In the genomic region with DNA sequence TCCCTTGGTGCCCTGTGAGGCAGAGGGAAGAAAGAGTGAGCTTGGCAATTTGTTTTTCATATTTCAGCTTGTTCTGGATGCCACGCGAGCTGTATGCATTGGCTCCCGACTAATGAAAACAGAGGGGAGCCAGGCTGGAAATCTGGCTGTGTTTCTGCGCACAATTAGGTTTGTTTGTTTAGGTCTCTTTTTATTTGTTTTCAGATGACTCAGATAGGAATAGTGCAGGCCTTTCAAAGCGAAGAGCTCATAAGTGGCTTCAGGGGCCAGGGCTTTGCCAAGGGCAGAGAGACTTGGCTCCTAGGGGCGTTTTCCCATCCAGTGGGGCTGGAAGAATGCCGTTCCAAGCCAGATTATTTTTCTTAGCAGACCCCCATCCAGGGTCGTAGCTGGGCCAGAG, we compare ENCODE assay signal across 18 mouse cellular contexts.
A peak's percentile ranks its signal among the peaks of the same experiment; 100 is the strongest.
DNase-seq lines count a peak whose midpoint lies in the region; ATAC-seq and TF ChIP-seq lines count a peak whose summit lies in the region.
"Had no signal": no experiment of that assay in that cellular context is flagged by ENCODE, and none has a peak within 500 bp of the region (broad histone marks: within the 10 kb centered on the region; RNA-seq: fewer than 3 reads in every experiment).

No protein-coding gene starts in this region.

- H3K4me1 ChIP-seq in forebrain, embryonic 14.5 days (ENCODE audit: control insufficient read depth, insufficient read depth, low read length), result 0 out of 2 replicates have a peak, but pooled peaks cover 5% of the 10 kb centered on the region
- no peaks in the 10 kb centered on the region for H3K4me1 ChIP-seq in forebrain, embryonic 15.5 days
- no peaks in the 10 kb centered on the region for H3K4me1 ChIP-seq in liver, adult 2 months (ENCODE audit: control insufficient read depth, insufficient read depth, low read length)
- H3K4me1 ChIP-seq in liver, embryonic 11.5 days (replicated peaks; ENCODE audit: control insufficient read depth, insufficient read depth, low read length), result no peaks in the 10 kb centered on the region
- peaks cover 3% of the 10 kb centered on the region; the same call in 1 of the 2 replicates for H3K4me1 ChIP-seq in lung, embryonic 14.5 days (ENCODE audit: insufficient read depth)
- no peaks in the 10 kb centered on the region for H3K4me1 ChIP-seq in stomach, postnatal 0 days (replicated peaks; ENCODE audit: control insufficient read depth, insufficient read depth)
- H3K4me1 ChIP-seq in midbrain, embryonic 16.5 days (ENCODE audit: control insufficient read depth, insufficient read depth, low read length), result no peaks in the 10 kb centered on the region
- H3K4me1 ChIP-seq: midbrain, embryonic 15.5 days; neural tube, embryonic 12.5 days had no signal

- H3K27ac ChIP-seq in forebrain, embryonic 14.5 days (ENCODE audit: low read depth, low read length), result no peak overlapping the region
- H3K27ac ChIP-seq in forebrain, embryonic 15.5 days (replicated peaks), result no peak overlapping the region
- H3K27ac ChIP-seq in liver, adult 2 months (replicated peaks; ENCODE audit: insufficient read depth, low read depth, low read length), result no peak overlapping the region
- no peak overlapping the region for H3K27ac ChIP-seq in liver, embryonic 11.5 days (ENCODE audit: low read depth, low read length)
- H3K27ac ChIP-seq in lung, embryonic 14.5 days (ENCODE audit: low read depth), result no peak overlapping the region
- peak overlapping the region; percentile 35; the same call in 1 of the 2 replicates for H3K27ac ChIP-seq in stomach, postnatal 0 days (replicated peaks)
- no peak overlapping the region for H3K27ac ChIP-seq in midbrain, embryonic 16.5 days (ENCODE audit: low read length)
- H3K27ac ChIP-seq: limb, embryonic 12.5 days; midbrain, embryonic 15.5 days; neural tube, embryonic 12.5 days; stomach, embryonic 15.5 days had no signal

- no peak for TF ChIP-seq CTCF in liver, adult 2 months (IDR thresholded peaks at IDR 0.05; ENCODE audit: low read depth, low read length)
- no peak for TF ChIP-seq CTCF in lung, embryonic 14.5 days (IDR thresholded peaks at IDR 0.05; ENCODE audit: low read depth)
- no peak for TF ChIP-seq CTCF in stomach, postnatal 0 days (IDR thresholded peaks at IDR 0.05; ENCODE audit: low read depth)

- peak; percentile 45 for DNase-seq in forebrain, embryonic 14.5 days (ENCODE audit: low spot score)
- peak; percentile 5 for DNase-seq in liver, adult 2 months (ENCODE audit: extremely low read depth, low read depth, low spot score)
- DNase-seq in liver, embryonic 11.5 days (ENCODE audit: low spot score), result no peak
- peak; percentile 39 for DNase-seq in lung, embryonic 14.5 days
- no peak for DNase-seq in stomach, postnatal 0 days (ENCODE audit: low spot score)
- DNase-seq in layer of hippocampus, adult 11-12 months (ENCODE audit: low spot score), result no peak
- DNase-seq: adrenal gland, postnatal 10 days; cerebellum, postnatal 25 days; thymus, postnatal 14 days had no signal

- no peaks in the 10 kb centered on the region for H3K36me3 ChIP-seq in forebrain, embryonic 14.5 days (ENCODE audit: control insufficient read depth, insufficient read depth, low read length)
- no peaks in the 10 kb centered on the region for H3K36me3 ChIP-seq in forebrain, embryonic 15.5 days
- no peaks in the 10 kb centered on the region for H3K36me3 ChIP-seq in liver, adult 2 months (ENCODE audit: control insufficient read depth, insufficient read depth, low read length)
- no peaks in the 10 kb centered on the region for H3K36me3 ChIP-seq in liver, embryonic 11.5 days (ENCODE audit: control insufficient read depth, insufficient read depth, low read length)
- no peaks in the 10 kb centered on the region for H3K36me3 ChIP-seq in lung, embryonic 14.5 days (ENCODE audit: insufficient read depth)
- no peaks in the 10 kb centered on the region for H3K36me3 ChIP-seq in stomach, postnatal 0 days (ENCODE audit: control insufficient read depth, insufficient read depth, low read length)
- no peaks in the 10 kb centered on the region for H3K36me3 ChIP-seq in midbrain, embryonic 16.5 days (ENCODE audit: control insufficient read depth, insufficient read depth, low read length)
- H3K36me3 ChIP-seq: G1E; limb, embryonic 12.5 days; midbrain, embryonic 15.5 days; neural tube, embryonic 12.5 days; stomach, embryonic 15.5 days had no signal

- 65% methylated on average over 8 of the region's 8 CpGs for WGBS in forebrain, embryonic 14.5 days
- WGBS in forebrain, embryonic 15.5 days, result 54% methylated on average over 8 of the region's 8 CpGs
- WGBS in liver, adult 2 months, result 11% methylated on average over 8 of the region's 8 CpGs
- WGBS in liver, embryonic 11.5 days, result 62% methylated on average over 8 of the region's 8 CpGs
- 31% methylated on average over 8 of the region's 8 CpGs for WGBS in lung, embryonic 14.5 days
- WGBS in stomach, postnatal 0 days, result 28% methylated on average over 8 of the region's 8 CpGs
- 67% methylated on average over 8 of the region's 8 CpGs for WGBS in midbrain, embryonic 16.5 days

- no peak overlapping the region for H3K9ac ChIP-seq in forebrain, embryonic 14.5 days (ENCODE audit: low read length)
- no peak overlapping the region for H3K9ac ChIP-seq in forebrain, embryonic 15.5 days (replicated peaks)
- H3K9ac ChIP-seq in liver, adult 2 months (ENCODE audit: low read depth, low read length), result no peak overlapping the region
- H3K9ac ChIP-seq in liver, embryonic 11.5 days (ENCODE audit: low read depth, low read length), result no peak overlapping the region
- no peak overlapping the region for H3K9ac ChIP-seq in lung, embryonic 14.5 days
- H3K9ac ChIP-seq in stomach, postnatal 0 days (ENCODE audit: low read length), result no peak overlapping the region; the same call in 1 of the 2 replicates
- no peak overlapping the region for H3K9ac ChIP-seq in midbrain, embryonic 16.5 days (ENCODE audit: low read depth, low read length)
- H3K9ac ChIP-seq: limb, embryonic 12.5 days; midbrain, embryonic 15.5 days; neural tube, embryonic 12.5 days; stomach, embryonic 15.5 days had no signal

- TF ChIP-seq EP300 in stomach, postnatal 0 days (optimal IDR thresholded peaks at IDR 0.05), result no peak

- no peak for ATAC-seq in forebrain, embryonic 14.5 days
- no peak; the same call in 1 of the 2 replicates for ATAC-seq in forebrain, embryonic 15.5 days (replicated peaks)
- no peak for ATAC-seq in liver, embryonic 11.5 days (replicated peaks; ENCODE audit: low FRiP score)
- ATAC-seq in lung, embryonic 14.5 days (ENCODE audit: insufficient read depth), result peak; percentile 48; the same call in 1 of the 2 replicates
- peak; percentile 56; the same call in 1 of the 2 replicates for ATAC-seq in stomach, postnatal 0 days (ENCODE audit: low FRiP score, low TSS enrichment)
- no peak for ATAC-seq in midbrain, embryonic 16.5 days
- ATAC-seq: intestine, postnatal 0 days; midbrain, embryonic 15.5 days had no signal

- H3K9me3 ChIP-seq in forebrain, embryonic 14.5 days (replicated peaks; ENCODE audit: control insufficient read depth, low read length), result no peaks in the 10 kb centered on the region
- H3K9me3 ChIP-seq in forebrain, embryonic 15.5 days, result no peaks in the 10 kb centered on the region
- no peaks in the 10 kb centered on the region for H3K9me3 ChIP-seq in liver, embryonic 11.5 days (ENCODE audit: control insufficient read depth, low read length)
- H3K9me3 ChIP-seq in lung, embryonic 14.5 days (ENCODE audit: low read depth, low read length), result no peaks in the 10 kb centered on the region
- H3K9me3 ChIP-seq in stomach, postnatal 0 days (ENCODE audit: control insufficient read depth, low read length), result no peaks in the 10 kb centered on the region
- H3K9me3 ChIP-seq in midbrain, embryonic 16.5 days (replicated peaks; ENCODE audit: control insufficient read depth, low read length, poor library complexity, severe bottlenecking), result no peaks in the 10 kb centered on the region
- H3K9me3 ChIP-seq: G1E; limb, embryonic 12.5 days; midbrain, embryonic 15.5 days; neural tube, embryonic 12.5 days; stomach, embryonic 15.5 days had no signal

- TF ChIP-seq POLR2A in liver, adult 2 months (IDR thresholded peaks at IDR 0.05; ENCODE audit: extremely low read depth, insufficient read depth, low read length), result no peak

- H3K27me3 ChIP-seq in forebrain, embryonic 14.5 days (replicated peaks; ENCODE audit: control insufficient read depth, insufficient read depth, low read length), result no peaks in the 10 kb centered on the region
- H3K27me3 ChIP-seq in forebrain, embryonic 15.5 days, result no peaks in the 10 kb centered on the region
- H3K27me3 ChIP-seq in liver, adult 2 months (ENCODE audit: control insufficient read depth, insufficient read depth, low read length), result no peaks in the 10 kb centered on the region
- no peaks in the 10 kb centered on the region for H3K27me3 ChIP-seq in liver, embryonic 11.5 days (replicated peaks; ENCODE audit: control insufficient read depth, insufficient read depth, low read length)
- no peaks in the 10 kb centered on the region for H3K27me3 ChIP-seq in lung, embryonic 14.5 days (ENCODE audit: insufficient read depth, low read length)
- H3K27me3 ChIP-seq in stomach, postnatal 0 days (ENCODE audit: control insufficient read depth, insufficient read depth, low read length), result no peaks in the 10 kb centered on the region
- H3K27me3 ChIP-seq in midbrain, embryonic 16.5 days (ENCODE audit: control insufficient read depth, insufficient read depth, low read depth, low read length), result no peaks in the 10 kb centered on the region
- H3K27me3 ChIP-seq: limb, embryonic 12.5 days; midbrain, embryonic 15.5 days; neural tube, embryonic 12.5 days; stomach, embryonic 15.5 days had no signal

- no peaks in the 10 kb centered on the region for H3K79me2 ChIP-seq in liver, adult 2 months (ENCODE audit: control insufficient read depth, insufficient read depth, low read length)

- H3K4me3 ChIP-seq in forebrain, embryonic 14.5 days (ENCODE audit: low read depth, low read length), result no peak overlapping the region
- H3K4me3 ChIP-seq in forebrain, embryonic 15.5 days, result no peak overlapping the region
- no peak overlapping the region for H3K4me3 ChIP-seq in liver, adult 2 months (ENCODE audit: insufficient read depth, low read depth, low read length)
- H3K4me3 ChIP-seq in liver, embryonic 11.5 days (ENCODE audit: low read depth, low read length), result no peak overlapping the region
- H3K4me3 ChIP-seq in lung, embryonic 14.5 days (ENCODE audit: low read depth, low read length), result no peak overlapping the region
- no peak overlapping the region for H3K4me3 ChIP-seq in stomach, postnatal 0 days (ENCODE audit: low read depth, low read length)
- H3K4me3 ChIP-seq in midbrain, embryonic 16.5 days (ENCODE audit: low read depth, low read length), result no peak overlapping the region
- H3K4me3 ChIP-seq: limb, embryonic 12.5 days; midbrain, embryonic 15.5 days; neural tube, embryonic 12.5 days; stomach, embryonic 15.5 days had no signal

- no peak overlapping the region for H3K4me2 ChIP-seq in forebrain, embryonic 14.5 days (ENCODE audit: low read length)
- H3K4me2 ChIP-seq in forebrain, embryonic 15.5 days (replicated peaks), result no peak overlapping the region
- no peak overlapping the region for H3K4me2 ChIP-seq in liver, embryonic 11.5 days
- no peak overlapping the region for H3K4me2 ChIP-seq in lung, embryonic 14.5 days
- no peak overlapping the region for H3K4me2 ChIP-seq in stomach, postnatal 0 days (replicated peaks; ENCODE audit: low read depth)
- no peak overlapping the region for H3K4me2 ChIP-seq in midbrain, embryonic 16.5 days (ENCODE audit: low read length)
- H3K4me2 ChIP-seq: heart, embryonic 11.5 days; limb, embryonic 12.5 days; midbrain, embryonic 15.5 days; neural tube, embryonic 12.5 days; stomach, embryonic 15.5 days had no signal

Comparison
In these comparisons a context has a peak if more than half of its experiments do, and no peak if none do; other contexts are left out.
1. DNase-seq: peak in forebrain, embryonic 14.5 days (single experiment), liver, adult 2 months (single experiment) and lung, embryonic 14.5 days (single experiment); none in liver, embryonic 11.5 days (single experiment), stomach, postnatal 0 days (single experiment) and layer of hippocampus, adult 11-12 months (single experiment).
2. ATAC-seq: peak in lung, embryonic 14.5 days (single experiment) and stomach, postnatal 0 days (single experiment); none in forebrain, embryonic 14.5 days (single experiment), forebrain, embryonic 15.5 days (single experiment), liver, embryonic 11.5 days (single experiment) and midbrain, embryonic 16.5 days (single experiment).